Mouse (Mus musculus) testis, adult 2 months (tissue): ENCODE results near the gene Gm11541. TPM values are rescaled to one million over a fixed set of nuclear protein-coding genes. Genes with fewer than 3 reads are reported as not detected.

Source experiments
- H3K27ac ChIP-seq: fragments of 200-500 bp; 2 replicates; pipeline ENCODE4 v1.5.1; 2012; ENCODE audit warnings: low read depth, low read length; ENCODE audit not compliant: control insufficient read depth, insufficient read depth
- H3K27me3 ChIP-seq: fragments of 200-500 bp; 2 replicates; pipeline ENCODE4 v1.6.1; 2012; ENCODE audit warnings: mild to moderate bottlenecking, low read length, moderate library complexity; ENCODE audit not compliant: control insufficient read depth, insufficient read depth
- H3K36me3 ChIP-seq: fragments of 200-500 bp; 2 replicates; pipeline ENCODE4 v1.6.1; 2012; ENCODE audit warnings: mild to moderate bottlenecking, low read length; ENCODE audit not compliant: control insufficient read depth, insufficient read depth
- H3K4me1 ChIP-seq: fragments of 200-500 bp; 2 replicates; pipeline ENCODE4 v1.6.1; 2012; ENCODE audit warnings: low read length; ENCODE audit not compliant: control insufficient read depth, insufficient read depth
- H3K4me3 ChIP-seq: fragments of 200-500 bp; 2 replicates; pipeline ENCODE4 v1.5.1; 2012; ENCODE audit warnings: low read depth, mild to moderate bottlenecking, low read length, moderate library complexity, mixed read lengths; ENCODE audit not compliant: control insufficient read depth
- CTCF ChIP-seq: fragments of 200-500 bp; IDR thresholded peaks from 2 replicates; pipeline ENCODE4 v1.5.1; 2012; ENCODE audit warnings: low read depth, mild to moderate bottlenecking, inconsistent platforms, low read length, moderate library complexity; ENCODE audit not compliant: control insufficient read depth, insufficient read depth, insufficient replicate concordance
- POLR2A ChIP-seq: fragments of 200-500 bp; IDR thresholded peaks from 2 replicates; pipeline ENCODE4 v1.6.1; 2012; ENCODE audit warnings: low read depth, mild to moderate bottlenecking, inconsistent platforms, low read length, moderate library complexity; ENCODE audit not compliant: control insufficient read depth
- polyA plus RNA-seq: library from polyadenylated mRNA; depleted of rRNA; stranded (reverse); fragments of >200 nt; gene quantifications from 2 replicates; pipeline ENCODE4 v1.2.3, GENCODE M21; 2012; rRNA removed

The Gm11541 gene
- polyA plus RNA-seq: not detected in 2 replicates

DNA sequence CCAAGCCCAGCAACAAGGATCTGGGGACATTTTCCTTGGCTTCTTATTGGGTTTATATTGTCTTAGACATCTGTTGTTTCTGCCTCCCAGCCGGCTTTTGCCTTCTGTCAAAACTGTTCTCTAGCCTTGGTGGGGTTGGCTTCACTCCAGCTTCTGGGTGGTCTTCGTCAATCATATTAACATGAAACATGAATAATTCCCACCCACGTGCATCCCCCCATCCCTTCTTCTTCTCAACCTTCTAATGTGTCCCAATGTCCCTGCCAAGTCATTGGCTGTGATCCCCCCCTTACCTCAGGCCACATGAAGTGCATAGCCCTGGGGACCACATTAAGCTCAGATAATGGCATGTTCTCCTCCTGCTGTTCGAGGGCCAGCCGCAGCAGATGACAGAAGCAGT, at the start of gene Gm11541:
TSS of gene Gm11541 (minus strand) at position 28 of the 400 bp plus-strand sequence.
- H3K4me1 ChIP-seq: peaks cover 2% of the 10 kb centered on the region
- no peaks in the 10 kb centered on the region for H3K36me3 ChIP-seq
- H3K27ac ChIP-seq: no peak within 1 kb of the TSS
- H3K27me3 ChIP-seq: no peaks in the 10 kb centered on the region
- TF ChIP-seq CTCF: no peak
- TF ChIP-seq POLR2A: no peak
- H3K4me3 ChIP-seq: no peak within 1 kb of the TSS

GRCm38 (mm10) chr11:94752946-94753713, 48.8 kb upstream of the Gm11541 start:
- H3K36me3 ChIP-seq: no peaks in the 10 kb centered on the region
- H3K27ac ChIP-seq: no peak overlapping the region
- H3K27me3 ChIP-seq: no peaks in the 10 kb centered on the region
- no peaks in the 10 kb centered on the region for H3K4me1 ChIP-seq
- H3K4me3 ChIP-seq: no peak overlapping the region
- TF ChIP-seq POLR2A: no peak

DNA sequence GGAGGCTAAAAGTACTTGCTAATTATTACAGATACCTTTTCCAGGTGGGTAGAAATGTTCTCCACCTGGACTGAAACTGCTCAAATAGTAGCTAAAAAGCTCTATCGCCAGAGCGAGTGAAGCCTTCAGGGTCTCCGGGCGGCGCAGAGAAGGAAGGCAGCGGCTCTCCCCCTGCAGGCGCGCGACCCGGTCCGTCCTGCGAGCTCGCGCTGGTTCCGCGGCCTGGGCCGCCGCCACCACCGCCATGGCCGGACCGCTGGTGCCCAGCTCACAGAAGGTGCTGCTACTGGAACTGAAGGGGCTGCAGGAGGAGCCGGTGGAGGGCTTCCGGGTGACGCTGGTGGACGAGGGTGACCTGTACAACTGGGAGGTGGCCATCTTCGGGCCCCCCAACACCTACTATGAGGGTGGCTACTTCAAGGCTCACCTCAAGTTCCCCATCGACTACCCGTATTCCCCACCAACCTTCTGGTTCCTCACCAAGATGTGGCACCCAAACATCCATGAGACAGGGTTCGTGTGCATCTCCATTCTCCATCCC, 37.5 kb upstream of the Gm11541 start, which contains the start of gene Cdc34b:
TSS of gene Cdc34b (plus strand) at position 51 of the 541 bp plus-strand sequence.
- Histone ChIP-seq H3K27ac (no peak within 1 kb of the TSS), H3K4me3 (peak within 1 kb of the TSS; percentile 81), H3K27me3 (no peaks in the 10 kb centered on the region), H3K4me1 (peaks cover 4% of the 10 kb centered on the region), H3K36me3 (no peaks in the 10 kb centered on the region)
- TF ChIP-seq CTCF: no peak
- no peak for TF ChIP-seq POLR2A

DNA sequence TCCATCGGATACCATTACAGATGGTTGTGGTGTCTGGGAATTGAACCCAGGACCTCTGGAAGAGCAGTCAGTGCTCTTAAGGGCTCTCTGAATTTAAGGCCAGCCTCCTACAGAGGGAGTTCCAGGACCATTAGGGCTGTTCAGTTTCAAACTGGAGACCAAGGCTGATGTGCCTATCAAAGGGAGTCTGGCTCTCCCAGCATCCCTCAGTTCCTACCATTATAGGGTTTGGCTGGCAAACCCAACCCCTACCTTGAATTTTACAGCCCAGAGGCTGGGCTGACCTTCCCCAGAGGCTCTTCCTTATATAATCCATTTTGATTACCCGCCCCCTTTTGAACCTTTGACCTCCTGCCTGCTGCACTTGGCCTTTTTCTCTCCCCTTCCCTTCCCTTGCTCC, 31.4 kb upstream of the Gm11541 start:
- H3K27me3 ChIP-seq: no peaks in the 10 kb centered on the region
- no peaks in the 10 kb centered on the region for H3K36me3 ChIP-seq
- no peak for TF ChIP-seq CTCF
- no peak for TF ChIP-seq POLR2A
- H3K4me1 ChIP-seq: no peaks in the 10 kb centered on the region; the same call in 1 of the 2 replicates
- no peak overlapping the region for H3K4me3 ChIP-seq
- H3K27ac ChIP-seq: no peak overlapping the region

GRCm38 (mm10) chr11:94732773-94733172, 28.5 kb upstream of the Gm11541 start:
- TF ChIP-seq POLR2A (no peak), CTCF (peak; percentile 28; the same call in 1 of the 2 replicates)
- H3K27me3 ChIP-seq: no peaks in the 10 kb centered on the region
- H3K27ac ChIP-seq: peak overlapping the region; percentile 57
- H3K36me3 ChIP-seq: no peaks in the 10 kb centered on the region
- H3K4me1 ChIP-seq: no peaks in the 10 kb centered on the region; the same call in 1 of the 2 replicates
- H3K4me3 ChIP-seq: peak overlapping the region; percentile 34

DNA sequence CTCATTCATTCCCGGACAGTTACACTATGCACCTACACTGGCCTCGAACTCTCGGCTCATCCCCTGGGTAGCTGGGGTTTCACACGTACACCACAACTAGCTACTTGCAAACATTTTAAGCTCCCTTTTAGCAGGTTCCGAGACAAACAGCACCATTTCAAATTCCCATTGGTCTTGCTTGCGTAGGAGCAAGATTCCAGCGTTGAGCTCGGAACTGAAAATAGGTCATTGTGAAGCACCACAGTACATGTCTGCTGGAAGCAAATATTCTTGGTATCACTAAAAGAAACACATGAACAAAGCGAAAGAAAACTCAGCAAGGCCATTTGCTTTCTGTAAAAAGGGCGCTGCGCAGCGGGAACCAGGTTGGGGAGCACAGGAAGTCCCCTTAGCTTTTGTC, 26.9 kb upstream of the Gm11541 start:
- Histone ChIP-seq H3K36me3 (no peaks in the 10 kb centered on the region), H3K27me3 (no peaks in the 10 kb centered on the region), H3K4me1 (no peaks in the 10 kb centered on the region; the same call in 1 of the 2 replicates), H3K4me3 (no peak overlapping the region), H3K27ac (peak overlapping the region; percentile 40)
- no peak for TF ChIP-seq POLR2A
- TF ChIP-seq CTCF: no peak

- Histone ChIP-seq H3K36me3 (no peaks in the 10 kb centered on the region), H3K27me3 (no peaks in the 10 kb centered on the region), H3K27ac (no peak overlapping the region), H3K4me3 (no peak overlapping the region), H3K4me1 (no peaks in the 10 kb centered on the region; the same call in 1 of the 2 replicates)
- no peak for TF ChIP-seq POLR2A
- TF ChIP-seq CTCF: no peak
Observed at GRCm38 (mm10) chr11:94730261-94730660, 26.0 kb upstream of the Gm11541 start.
